Mouse (Mus musculus): ENCODE results near the gene Hcn3.

DNA sequence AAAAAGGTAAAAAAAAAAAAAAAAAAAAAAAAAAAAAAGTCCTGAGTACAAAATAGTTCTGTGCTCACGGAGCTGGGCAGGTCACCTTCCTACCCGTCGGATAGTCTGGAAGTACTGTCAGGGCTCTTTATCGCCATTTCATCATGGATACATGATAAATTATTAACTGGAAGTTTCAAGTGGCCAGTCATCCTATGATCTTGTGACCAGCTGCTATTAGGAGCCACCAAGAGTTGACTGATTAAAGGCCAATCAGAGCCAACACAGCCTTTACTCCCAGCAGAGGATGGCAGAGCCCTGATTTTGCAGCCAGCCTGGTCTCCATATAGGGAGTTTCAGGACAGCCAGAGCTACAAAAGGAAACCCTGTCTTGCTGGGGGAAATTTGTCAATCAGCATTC lies 46.9 kb downstream of the Hcn3 start:
- TF ChIP-seq EP300 (IDR thresholded peaks at IDR 0.05; ENCODE audit: insufficient read depth, low read depth, low read length), result no peak
- TF ChIP-seq POLR2A (IDR thresholded peaks at IDR 0.05; ENCODE audit: insufficient read depth, low read depth, low read length), result no peak
- no peak for TF ChIP-seq CTCF (IDR thresholded peaks at IDR 0.05)
